Mouse (Mus musculus): Measurements from ENCODE around the gene Zfp941. TPM values are rescaled to one million over a fixed set of nuclear protein-coding genes. Genes with fewer than 3 reads are reported as not detected.
A peak's percentile ranks its signal among the peaks of the same experiment; 100 is the strongest.

Zfp941 gene
- not detected for total RNA-seq (2021)
- long read RNA-seq, experiment 1: 0 reads
- long read RNA-seq, experiment 2: 0 reads

DNA sequence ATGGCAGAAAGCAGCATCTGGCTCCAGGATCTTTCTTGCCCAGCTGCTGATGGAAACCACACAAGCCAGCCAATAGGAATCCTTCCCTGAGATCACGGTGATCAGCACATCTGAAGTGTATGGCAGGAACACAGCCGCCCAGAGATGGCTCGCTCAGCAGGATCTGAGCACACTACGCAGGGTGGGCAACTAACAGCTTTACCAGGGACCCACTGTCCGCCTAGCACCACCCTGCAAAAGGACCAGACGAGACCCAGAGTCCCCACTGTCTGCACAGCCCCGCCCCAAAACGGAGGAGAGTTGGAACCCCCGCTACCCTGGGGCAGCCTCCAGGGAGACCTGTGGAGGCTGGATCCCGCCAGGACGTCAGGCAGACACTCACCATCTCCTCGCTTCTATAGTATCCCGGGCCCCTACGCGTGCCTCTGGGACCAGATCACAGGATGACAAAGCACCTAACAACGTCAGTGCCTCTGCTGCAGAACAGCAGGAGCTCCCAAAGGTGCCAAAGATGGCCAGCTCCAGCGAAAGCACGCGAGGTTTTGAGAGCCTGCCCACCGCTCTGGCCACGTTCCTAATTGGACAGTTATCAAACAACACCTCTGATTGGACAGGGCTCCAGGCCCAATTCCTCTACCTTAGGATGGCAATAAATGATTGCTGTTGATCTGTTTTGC lies at the start of gene Zfp941:
Gene Zfp941, minus strand, starts transcription at position 526 of the 677 bp plus-strand sequence.
- DNase-seq: no peak

DNA sequence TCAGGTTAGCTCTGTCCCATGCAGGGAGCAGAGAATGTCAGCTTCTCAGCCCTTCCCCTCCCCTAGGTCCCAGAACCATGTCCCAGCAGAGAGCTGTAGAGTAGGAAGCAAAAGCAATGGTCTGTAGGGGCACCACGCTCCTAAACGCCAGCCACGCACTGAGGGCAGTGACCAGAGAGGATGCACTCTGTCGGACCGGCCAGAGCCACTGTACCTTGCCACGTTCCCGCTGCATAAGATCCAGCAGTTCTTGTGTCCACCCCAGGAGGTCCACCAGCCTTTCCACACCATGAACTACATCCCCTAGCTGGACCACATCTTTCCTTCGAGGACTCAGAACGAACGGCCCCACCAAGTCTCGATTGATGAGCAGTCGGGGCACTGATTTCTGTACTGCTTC lies 42.8 kb upstream of the Zfp941 start:
- DNase-seq: no peak

DNA sequence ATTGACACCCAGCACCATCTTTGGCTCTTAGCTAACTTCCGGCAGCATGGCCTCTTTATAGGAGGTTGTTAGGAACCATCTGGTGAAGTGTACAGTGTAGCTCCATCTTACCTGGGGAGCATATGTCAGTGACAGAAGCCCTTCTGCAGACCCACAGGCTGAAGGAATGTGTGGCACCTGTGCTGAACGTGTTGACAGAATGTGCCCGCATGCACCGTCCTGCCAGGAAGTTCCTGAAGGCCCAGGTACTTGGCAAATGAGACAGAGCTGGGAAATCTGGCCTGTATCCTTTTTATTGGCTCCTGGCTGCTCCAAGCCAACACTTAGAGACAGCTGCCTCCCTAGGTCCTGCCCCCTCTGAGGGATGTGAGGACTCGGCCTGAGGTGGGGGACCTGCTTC lies 38.8 kb upstream of the Zfp941 start:
- no peak for DNase-seq

DNA sequence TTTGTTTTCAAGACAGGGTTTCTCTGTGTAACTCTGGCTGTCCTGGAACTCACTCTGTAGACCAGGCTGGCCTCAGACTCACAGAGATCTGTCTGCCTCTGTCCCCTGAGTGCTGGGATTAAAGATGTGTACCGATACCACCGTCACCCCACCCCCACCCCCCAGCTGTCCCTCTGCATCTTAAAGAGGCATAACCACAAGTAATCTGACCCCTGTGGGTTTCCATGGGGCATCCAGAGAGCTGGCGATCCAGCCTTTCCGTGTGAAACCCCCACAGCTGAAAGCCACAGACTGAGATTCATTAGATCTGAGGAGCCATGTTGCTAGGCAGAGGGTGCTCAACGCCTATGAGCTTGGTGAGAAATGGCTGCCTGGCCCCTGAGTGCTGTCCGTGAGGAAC lies 38.0 kb upstream of the Zfp941 start:
- no peak for DNase-seq

DNA sequence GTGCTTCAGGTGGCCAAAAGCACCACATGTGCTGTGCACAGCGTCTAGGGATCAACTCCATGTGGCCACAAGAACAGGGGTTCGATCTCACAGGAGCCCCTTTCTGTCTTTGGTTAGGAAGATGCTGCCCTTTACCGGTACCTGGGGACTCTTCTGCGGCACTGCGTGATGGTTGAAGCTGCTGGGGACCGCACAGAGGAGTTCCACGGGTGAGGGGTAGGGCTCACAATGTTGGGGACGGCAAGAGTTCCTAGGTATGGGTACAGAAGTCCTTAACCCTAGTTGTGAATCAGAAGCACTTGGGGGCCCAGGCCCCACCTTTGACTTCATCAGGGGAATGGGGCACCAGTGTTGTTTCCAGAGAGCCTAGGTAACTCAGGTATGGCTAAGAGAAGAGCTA lies 36.8 kb upstream of the Zfp941 start:
- no peak for DNase-seq

DNA sequence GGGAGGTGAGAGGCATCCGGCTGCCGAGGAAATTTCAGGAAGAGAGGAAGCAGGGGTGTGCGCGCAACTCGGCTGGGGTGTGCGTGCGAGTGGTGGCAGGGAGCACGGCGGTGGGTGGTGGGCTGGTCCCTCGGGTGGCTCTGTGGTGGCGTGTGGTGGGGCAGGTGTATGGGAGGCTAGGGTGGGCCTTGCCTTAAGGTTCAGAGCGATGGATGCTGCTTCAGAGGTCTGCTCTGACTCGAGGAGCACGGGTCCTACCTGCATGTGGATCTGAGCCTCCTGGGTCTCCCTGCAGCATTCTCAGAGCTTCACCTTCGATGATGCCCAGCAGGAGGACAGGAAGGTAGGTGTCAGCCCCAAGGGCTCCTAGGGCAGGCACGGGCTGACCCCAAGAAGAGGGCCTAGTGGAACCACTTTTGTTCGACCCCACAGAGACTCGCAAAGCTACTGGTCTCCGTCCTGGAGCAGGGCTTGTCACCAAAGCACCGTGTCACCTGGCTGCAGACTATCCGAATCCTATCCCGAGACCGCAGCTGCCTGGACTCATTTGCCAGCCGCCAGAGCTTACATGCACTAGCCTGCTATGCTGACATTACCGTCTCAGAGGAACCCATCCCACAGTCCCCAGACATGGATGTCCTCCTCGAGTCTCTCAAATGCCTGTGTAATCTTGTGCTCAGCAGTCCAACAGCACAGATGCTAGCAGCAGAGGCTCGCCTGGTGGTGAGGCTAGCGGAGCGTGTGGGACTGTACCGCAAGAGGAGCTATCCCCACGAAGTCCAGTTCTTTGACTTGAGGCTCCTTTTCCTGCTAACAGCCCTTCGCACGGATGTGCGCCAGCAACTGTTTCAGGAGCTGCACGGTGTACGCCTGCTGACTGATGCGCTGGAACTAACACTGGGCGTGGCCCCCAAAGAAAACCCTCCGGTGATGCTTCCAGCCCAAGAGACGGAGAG lies 35.9 kb upstream of the Zfp941 start, which contains the start of gene Bet1l:
Gene Bet1l, minus strand, starts transcription at position 28 of the 956 bp plus-strand sequence.
- DNase-seq: no peak

DNA sequence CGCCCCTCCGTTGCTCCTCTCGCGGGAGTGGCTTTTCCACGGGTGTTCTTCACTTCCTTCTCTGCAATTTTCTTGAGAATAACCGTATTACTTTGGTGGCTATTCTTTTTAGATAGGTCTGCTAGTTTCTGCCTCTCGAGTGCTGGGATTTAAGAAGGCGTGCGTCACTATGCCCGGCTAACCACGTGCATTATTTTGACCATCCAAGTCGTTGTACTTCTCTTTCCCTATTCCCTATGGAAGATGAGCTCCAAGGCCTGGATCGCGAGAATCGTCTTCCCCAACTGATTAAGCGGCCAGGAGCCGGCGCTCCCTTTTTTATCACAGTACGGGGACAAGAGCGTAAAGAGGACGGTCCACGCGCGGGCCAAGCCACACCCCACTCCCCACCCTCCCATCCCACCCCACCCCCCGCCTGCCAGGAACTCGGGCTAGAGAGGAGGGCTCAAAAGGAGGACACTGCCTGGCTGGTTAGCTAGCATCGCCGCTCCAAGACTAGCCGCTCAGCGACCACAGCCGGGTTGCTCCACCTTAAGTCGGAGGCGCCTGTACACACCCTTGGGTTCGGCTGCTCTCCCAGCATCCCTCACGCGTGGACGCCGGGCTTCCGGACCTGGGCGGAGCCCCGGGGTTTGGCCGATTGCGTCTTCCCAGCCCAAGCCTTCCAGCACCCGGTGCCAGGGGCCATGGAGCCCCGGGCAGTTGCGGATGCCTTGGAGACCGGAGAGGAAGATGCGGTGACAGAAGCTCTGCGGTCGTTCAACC lies 35.0 kb upstream of the Zfp941 start, which contains the start of gene Ric8a:
Gene Ric8a, plus strand, starts transcription at position 173 of the 765 bp plus-strand sequence.
- DNase-seq: peak; percentile 93

DNA sequence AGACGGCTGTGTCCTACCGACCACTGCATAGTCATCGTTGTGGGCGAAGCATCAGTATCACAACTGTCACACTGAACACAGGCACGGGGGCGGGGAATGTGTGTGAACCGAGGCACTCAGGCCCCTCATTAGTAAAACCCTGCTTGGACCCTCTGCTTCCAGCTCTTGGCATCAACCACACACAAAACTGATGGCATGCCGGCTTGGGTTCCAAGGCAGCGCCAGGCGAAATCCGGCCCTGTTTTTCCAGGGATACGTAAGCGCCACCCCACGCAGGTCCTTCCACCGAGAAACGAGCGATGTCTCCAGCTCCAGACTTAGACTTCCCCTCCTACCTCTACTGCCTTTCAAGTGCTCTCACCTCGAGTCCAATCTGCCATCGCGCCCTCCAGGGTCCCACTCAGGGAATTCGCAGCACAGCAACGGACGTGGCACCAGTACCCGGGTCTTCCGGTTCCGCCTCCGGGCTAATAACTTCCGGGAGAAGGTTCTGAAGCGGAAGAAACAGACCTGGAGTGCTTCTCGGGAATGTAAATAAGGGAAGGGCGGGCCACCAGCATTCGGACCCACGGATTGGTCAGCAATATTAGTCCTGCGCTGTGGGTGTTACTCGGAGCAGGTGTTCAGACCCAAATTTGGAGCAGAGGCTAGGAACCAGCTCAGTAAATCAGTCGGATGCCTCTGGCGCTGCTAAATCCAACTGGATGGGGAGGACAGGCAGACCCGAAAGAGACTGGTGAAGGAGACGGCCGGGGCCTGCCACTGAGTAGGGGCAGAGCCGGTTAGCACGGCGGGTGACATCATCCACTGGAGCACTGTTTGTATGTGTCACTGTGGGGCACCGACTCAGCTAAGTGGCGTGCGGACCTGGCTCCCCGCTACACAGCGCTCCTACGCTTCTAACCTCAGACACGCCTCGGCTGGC lies 34.1 kb upstream of the Zfp941 start, which contains the start of gene Gm45785:
Gene Gm45785, minus strand, starts transcription at position 472 of the 925 bp plus-strand sequence.
- peak; percentile 88 for DNase-seq

DNA sequence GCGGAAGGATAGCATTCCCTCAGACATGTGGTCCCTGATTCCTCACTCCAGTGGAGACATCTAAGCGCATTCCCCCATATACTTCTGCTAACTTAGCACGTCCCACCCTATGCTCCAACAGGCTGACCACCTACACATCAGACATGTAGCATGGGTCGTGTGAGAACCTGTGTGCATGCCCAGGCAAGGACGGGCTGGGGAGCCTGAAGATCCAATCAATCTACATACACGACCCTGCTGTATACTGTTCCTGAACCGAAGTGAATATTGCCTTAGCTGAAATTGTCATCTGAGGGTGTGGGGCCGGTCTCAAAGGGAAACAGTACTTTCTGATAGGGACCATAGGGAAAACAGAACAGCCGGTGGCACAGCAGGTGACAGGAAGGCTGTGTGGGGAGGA lies 33.2 kb upstream of the Zfp941 start:
- no peak for DNase-seq

DNA sequence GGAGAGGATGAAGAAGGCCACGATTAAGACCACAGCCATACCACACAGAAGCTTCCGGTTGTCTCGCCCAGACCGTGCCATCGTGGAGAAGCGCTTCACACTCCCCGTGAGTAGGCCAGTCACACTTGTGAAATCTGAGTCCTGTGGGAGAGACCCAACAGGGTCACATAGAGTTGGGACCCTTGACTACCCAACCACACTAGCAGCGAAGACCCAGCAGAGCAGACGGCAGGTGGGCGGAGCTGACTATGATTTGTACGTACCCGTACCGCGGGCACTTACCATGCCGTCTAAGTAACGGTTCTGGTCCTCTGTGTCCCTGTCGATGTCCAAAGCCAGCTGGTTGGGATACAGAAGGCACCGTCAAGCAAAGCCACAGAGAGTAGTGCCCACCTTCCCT lies 32.5 kb upstream of the Zfp941 start:
- no peak for DNase-seq

DNA sequence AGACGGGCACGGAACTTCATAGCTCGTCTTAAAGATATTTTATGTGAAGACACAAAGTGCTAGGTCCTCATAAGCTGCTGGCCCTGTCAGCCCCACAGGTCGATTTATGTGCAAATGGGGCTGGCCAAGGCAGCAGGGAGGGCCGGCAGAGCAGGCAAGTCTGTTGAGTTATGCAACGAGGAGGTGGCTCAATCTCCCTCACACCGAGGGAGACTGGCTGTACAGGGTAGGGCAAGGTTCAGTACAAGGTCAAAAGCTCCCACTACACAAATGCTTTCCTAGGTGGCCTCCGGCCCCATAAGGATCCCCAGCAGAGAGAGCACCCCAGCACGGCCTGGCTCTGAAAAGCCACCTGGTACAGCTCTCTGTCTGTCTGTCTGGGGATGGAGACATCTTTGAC lies 31.4 kb upstream of the Zfp941 start:
- DNase-seq: no peak

DNA sequence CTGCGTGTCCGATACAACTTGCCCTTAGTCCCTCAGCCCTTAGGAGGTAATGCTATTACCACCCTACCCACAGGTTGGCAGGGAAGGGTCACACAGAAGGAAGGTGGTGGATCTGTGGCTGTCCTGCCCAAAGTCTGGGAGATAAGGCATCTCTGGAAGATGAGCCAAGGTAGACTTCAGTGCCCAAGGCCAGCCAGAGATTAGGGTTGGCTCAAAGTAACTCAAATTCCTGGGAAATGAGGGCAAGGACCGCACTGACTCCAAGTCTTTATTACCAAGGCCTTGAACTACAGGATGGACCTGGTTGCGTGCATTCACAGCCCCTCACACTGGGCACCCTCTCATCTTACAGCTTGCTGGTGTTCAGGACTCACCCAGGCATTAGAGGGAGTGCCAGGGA lies 29.9 kb upstream of the Zfp941 start:
- no peak for DNase-seq

DNA sequence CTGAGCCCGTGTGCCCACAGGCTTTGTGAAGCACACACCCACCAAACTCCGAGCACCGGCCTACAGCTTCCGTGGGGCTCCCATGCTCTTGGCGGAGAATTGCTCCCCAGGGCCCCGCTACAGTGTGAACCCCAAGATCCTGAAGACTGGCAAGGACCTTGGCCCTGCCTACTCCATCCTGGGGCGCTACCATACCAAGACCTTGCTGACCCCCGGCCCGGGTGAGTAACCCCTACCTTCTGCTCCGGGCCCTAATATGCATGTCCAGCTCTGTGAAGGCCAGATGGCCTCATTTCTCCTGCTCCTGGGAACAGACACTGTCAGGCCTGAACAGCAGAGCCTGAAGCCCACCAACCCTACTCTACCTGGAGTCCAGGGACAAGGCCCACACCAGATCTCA lies 26.6 kb upstream of the Zfp941 start:
- no peak for DNase-seq

DNA sequence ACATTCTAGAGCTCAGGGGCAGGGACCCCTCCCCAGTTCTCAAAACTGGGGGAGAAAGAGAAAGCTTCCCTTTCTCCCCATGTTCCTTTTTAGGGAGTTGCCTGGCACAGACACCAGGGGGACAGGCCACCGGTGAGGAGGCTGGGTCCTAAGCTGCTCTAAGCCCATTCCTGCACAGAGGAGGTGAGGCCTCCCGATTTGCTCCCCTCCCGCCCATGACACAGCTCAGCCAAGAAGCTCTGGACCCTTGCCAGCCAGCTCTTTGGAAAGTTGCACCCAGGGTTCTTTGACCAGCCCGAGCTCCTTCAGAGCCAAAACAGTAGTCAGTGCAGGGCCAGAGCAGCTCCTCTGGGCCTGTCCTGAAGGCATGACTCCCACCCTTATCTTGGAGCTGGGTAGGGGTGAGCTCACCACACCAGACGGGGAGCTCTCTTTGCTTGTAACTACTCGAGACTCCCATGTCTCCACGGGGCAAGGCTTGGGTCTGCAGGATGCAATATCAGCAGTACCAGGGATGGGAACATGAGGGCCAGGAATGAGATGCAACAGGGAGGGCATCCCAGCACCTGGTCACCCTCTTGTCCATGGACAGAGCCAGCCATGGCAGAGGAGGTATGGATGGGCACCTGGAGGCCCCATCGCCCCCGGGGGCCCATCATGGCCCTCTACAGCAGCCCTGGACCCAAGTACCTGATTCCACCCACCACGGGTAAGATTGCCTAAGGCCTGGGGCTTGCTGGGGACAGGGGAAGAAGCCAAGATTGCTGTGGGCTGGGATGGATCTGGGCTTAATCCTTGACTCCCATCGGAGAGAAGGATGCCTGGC lies 26.0 kb upstream of the Zfp941 start, which contains the start of gene Odf3:
Gene Odf3, plus strand, starts transcription at position 51 of the 826 bp plus-strand sequence.
- no peak for DNase-seq

DNA sequence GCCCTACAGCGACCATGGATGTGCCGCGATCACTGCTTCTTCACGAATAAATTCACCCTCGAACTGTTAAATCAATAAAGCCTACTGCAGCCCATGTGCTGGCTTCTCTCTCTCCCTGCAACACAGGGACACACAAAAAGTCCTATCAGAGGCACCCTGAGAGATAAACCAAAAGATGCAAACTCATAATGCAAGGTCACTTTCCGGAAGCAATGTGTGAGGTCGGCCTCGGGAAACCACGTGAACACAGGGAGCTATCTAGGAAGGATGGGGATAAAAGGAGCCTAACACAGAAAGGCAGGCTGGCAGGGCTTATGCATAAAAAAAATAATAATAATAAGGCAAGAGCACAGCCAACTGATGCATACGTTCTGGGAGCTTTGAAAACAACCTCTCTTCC lies 24.7 kb upstream of the Zfp941 start:
- no peak for DNase-seq

DNA sequence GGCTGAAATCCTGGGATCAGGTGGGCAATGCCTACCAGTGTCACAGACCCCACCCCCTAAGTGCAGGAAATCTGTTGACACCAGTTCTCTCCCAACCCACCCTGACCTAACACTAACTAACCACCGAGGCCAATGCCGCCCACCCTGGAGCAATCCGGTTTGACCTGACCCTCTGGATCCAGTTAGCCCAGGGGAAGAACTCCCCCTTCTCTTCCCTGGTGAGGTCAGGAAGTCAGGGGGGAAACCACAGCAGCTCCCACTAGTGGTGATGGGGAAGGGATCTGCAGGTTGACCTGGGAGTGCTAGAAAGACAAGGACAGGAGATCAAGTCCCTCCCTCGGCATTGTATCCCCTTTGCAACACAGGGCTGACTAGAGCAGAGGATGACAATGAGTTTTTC lies 23.7 kb upstream of the Zfp941 start:
- DNase-seq: no peak

DNA sequence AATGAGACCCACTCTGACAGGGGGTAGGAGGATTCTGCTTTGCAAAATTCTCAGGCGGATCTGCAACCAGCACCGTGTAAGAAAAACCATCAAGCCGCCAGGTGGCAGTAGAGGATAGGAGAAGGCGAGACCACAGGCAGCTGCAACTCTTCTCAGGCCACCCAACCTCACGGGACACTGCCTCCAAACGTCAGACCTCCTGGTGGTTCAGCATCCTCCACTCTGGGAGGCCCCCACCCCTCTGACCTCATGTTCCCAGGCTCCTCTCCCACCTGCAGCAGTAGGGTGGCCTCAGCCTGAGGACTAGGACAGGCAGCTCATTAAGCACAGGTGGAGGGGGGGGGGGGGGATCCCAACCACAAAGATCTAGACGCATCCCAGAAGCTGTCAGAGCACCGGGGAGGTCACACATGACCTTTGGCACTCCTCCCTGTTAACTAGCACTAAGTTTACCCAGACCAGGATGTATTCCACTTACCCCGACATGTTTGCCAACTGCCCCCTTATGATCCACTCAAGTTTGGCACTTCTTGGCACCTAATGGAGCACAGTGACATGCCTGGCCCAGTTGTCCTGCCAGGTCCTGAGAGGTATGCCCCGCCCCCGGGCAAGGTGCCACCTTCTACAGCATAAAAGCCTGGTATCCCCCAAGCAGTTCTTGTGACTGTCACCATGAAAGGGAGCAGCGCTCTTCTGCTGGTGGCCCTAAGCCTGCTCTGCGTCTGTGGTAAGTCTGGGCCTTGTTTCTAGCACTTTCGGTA lies 23.1 kb upstream of the Zfp941 start, which contains the start of gene Scgb1c1:
Gene Scgb1c1, plus strand, starts transcription at position 643 of the 761 bp plus-strand sequence.
- peak; percentile 67 for DNase-seq

DNA sequence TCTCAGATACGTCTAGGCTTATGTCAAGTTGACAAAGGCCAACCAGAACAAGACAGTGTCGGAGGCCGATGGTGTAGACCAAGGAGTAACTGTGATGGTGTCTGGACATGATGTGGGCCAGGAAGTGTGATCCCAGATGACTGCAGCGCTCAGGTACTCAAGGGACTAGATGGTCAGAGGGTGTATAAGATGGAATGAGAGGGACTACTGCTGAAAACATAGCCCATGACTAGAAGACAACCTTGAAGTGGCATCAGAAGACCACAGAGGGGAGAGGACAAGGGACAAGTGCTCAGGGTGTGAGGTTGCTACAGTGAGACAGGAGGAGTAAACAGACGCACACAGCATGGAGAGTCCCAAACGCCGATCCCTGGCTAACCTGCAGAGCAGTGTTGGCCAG lies 21.8 kb upstream of the Zfp941 start:
- no peak for DNase-seq
